Mouse (Mus musculus) ES-Bruce4 (cell line): Measurements from ENCODE around the gene Ninj2. TPM values are rescaled to one million over a fixed set of nuclear protein-coding genes. Genes with fewer than 3 reads are reported as not detected.

Experiments used
- H3K27ac ChIP-seq: 2 replicates; pipeline ENCODE4 v1.5.1; 2012; ENCODE audit warnings: low read length, inconsistent platforms; ENCODE audit not compliant: insufficient read depth
- H3K27me3 ChIP-seq: 2 replicates; pipeline ENCODE4 v1.6.1; 2012; ENCODE audit warnings: mild to moderate bottlenecking, low read length, inconsistent platforms; ENCODE audit not compliant: control insufficient read depth, poor library complexity, insufficient read depth, severe bottlenecking
- H3K36me3 ChIP-seq: 2 replicates; pipeline ENCODE4 v1.6.1; 2012; ENCODE audit warnings: inconsistent platforms, mild to moderate bottlenecking, low read length, moderate library complexity; ENCODE audit not compliant: control insufficient read depth, poor library complexity, insufficient read depth, severe bottlenecking
- H3K4me1 ChIP-seq: one replicate; pipeline ENCODE4 v1.8.1; 2011; ENCODE audit warnings: low read length; ENCODE audit not compliant: control insufficient read depth, insufficient read depth
- H3K4me3 ChIP-seq: 2 replicates; pipeline ENCODE4 v1.5.1; 2011; ENCODE audit warnings: low read depth, mild to moderate bottlenecking, low read length
- H3K9ac ChIP-seq: 2 replicates; pipeline ENCODE4 v1.6.1; 2012; ENCODE audit warnings: low read depth, mild to moderate bottlenecking, inconsistent platforms; ENCODE audit not compliant: poor library complexity, severe bottlenecking
- H3K9me3 ChIP-seq: replicated peaks from 2 replicates; pipeline ENCODE4 v1.6.1; 2012; ENCODE audit warnings: mild to moderate bottlenecking, low read length, inconsistent platforms; ENCODE audit not compliant: control insufficient read depth, poor library complexity, insufficient read depth, severe bottlenecking
- CTCF ChIP-seq: IDR thresholded peaks from one replicate; pipeline ENCODE4 v1.8.1; 2011; ENCODE audit warnings: low read depth, low read length
- EP300 ChIP-seq: IDR thresholded peaks from 2 replicates; pipeline ENCODE4 v1.6.1; 2011; ENCODE audit warnings: low read depth, low read length; ENCODE audit not compliant: insufficient read depth
- POLR2A ChIP-seq: IDR thresholded peaks from one replicate; pipeline ENCODE4 v1.8.1; 2011; ENCODE audit warnings: low read length; ENCODE audit not compliant: insufficient read depth
- polyA plus RNA-seq: library from polyadenylated mRNA; stranded (reverse); fragments of >200 nt; gene quantifications from 2 replicates; pipeline ENCODE4 v1.2.4, GENCODE M21; 2011; ENCODE audit warnings: low read depth; ENCODE audit not compliant: missing spikeins, insufficient read depth, insufficient read length

Gene Ninj2
- polyA plus RNA-seq, 1 experiment, result 0.75 TPM

DNA sequence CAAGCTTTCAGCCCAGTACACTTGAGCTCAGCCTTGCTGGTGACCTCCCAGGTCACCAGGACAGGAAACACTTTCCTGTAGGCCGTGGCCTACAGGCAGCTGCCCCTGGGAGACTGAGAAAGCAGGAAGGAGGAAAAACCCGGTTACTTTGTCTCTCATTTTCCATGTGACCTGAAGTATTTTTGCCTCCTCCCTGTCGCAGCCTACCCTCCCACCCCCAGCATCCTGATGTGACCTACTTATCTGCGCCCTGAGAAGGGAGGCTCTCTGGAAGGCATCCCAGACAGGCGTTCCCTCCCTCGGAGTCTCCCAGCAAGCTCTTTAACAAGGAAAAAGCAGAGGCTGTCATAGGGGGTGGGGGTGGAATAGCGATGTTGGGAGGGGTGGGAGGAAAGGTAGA is 16.0 kb downstream of the Ninj2 start:
- Histone ChIP-seq H3K9ac (no peak overlapping the region), H3K4me3 (no peak overlapping the region), H3K27ac (no peak overlapping the region), H3K36me3 (no peaks in the 10 kb centered on the region), H3K4me1 (no peaks in the 10 kb centered on the region), H3K27me3 (no peaks in the 10 kb centered on the region), H3K9me3 (no peaks in the 10 kb centered on the region)
- TF ChIP-seq EP300, result 0 out of 2 replicates have a peak, but pooled peaks have one; percentile 6
- no peak for TF ChIP-seq CTCF

DNA sequence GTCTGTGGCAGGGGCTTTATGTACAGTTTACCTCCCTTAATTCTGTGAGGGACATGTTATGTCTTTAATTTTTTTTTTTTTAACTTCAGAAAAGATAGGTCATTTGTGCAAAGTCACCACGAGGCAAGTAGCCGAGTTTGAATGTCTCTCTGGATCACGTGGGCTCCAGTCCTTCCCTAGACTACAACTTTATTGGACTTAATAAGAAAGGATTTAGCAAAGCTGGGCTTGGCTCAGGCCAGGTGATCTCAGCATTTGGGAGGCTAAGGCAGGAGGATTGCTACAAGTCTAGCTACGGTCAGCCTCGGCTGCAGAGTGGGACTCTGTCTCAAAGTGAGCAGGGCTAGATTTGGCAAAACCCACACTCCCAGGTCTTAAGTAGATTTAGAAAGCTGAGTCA is 16.8 kb downstream of the Ninj2 start:
- no peak overlapping the region for H3K9ac ChIP-seq
- no peaks in the 10 kb centered on the region for H3K36me3 ChIP-seq
- TF ChIP-seq CTCF, result no peak
- no peak for TF ChIP-seq EP300
- TF ChIP-seq POLR2A, result no peak
- no peak overlapping the region for H3K27ac ChIP-seq
- H3K27me3 ChIP-seq, result no peaks in the 10 kb centered on the region
- H3K9me3 ChIP-seq, result no peaks in the 10 kb centered on the region
- H3K4me3 ChIP-seq, result no peak overlapping the region
- no peaks in the 10 kb centered on the region for H3K4me1 ChIP-seq

DNA sequence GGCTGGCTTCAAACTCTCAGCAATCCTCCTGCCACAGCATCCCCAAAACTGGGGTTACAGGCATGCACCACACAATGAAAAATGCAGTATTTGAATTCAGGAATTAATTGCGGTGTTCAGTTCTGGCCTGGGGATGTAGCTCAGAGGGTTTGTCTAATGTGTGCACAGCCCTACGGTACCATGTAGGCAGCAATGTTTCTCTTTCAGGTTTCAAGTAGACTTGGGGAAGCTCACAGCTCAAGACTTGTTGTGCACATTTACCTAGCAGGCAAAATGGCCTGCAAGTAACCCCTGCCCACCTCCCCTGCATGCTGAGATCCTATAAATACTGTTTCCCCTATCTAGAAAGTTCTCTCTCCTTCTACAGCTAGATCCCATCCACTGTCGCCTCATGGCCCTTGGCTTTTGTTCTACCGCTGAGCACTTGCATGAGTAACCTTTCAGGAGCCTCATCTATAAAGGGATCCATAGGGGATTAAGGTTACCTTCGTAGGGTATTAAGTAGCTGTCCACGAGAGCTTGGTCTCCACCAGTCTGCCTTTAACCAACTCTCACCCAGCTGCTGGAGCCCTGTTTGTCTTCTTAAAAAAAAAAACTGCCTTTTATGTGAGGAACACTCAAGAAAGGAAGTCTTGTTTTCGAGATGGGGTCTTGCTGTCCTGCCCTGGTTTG is 17.7 kb downstream of the Ninj2 start:
- Histone ChIP-seq H3K27me3 (no peaks in the 10 kb centered on the region), H3K9me3 (no peaks in the 10 kb centered on the region), H3K36me3 (no peaks in the 10 kb centered on the region), H3K4me3 (no peak overlapping the region), H3K9ac (no peak overlapping the region), H3K27ac (no peak overlapping the region), H3K4me1 (no peaks in the 10 kb centered on the region)
- TF ChIP-seq POLR2A (no peak), CTCF (no peak), EP300 (no peak)

GRCm38 (mm10) chr6:120111410-120111783 is 18.2 kb downstream of the Ninj2 start:
- no peaks in the 10 kb centered on the region for H3K4me1 ChIP-seq
- H3K9ac ChIP-seq, result no peak overlapping the region
- TF ChIP-seq POLR2A (no peak), CTCF (no peak), EP300 (no peak)
- no peaks in the 10 kb centered on the region for H3K27me3 ChIP-seq
- H3K9me3 ChIP-seq, result no peaks in the 10 kb centered on the region
- H3K4me3 ChIP-seq, result no peak overlapping the region
- no peak overlapping the region for H3K27ac ChIP-seq
- H3K36me3 ChIP-seq, result no peaks in the 10 kb centered on the region

GRCm38 (mm10) chr6:120111984-120112803 is 19.0 kb downstream of the Ninj2 start:
- Histone ChIP-seq H3K9ac (no peak overlapping the region), H3K27me3 (no peaks in the 10 kb centered on the region), H3K4me3 (no peak overlapping the region), H3K36me3 (no peaks in the 10 kb centered on the region), H3K27ac (peak overlapping the region; percentile 54), H3K9me3 (no peaks in the 10 kb centered on the region), H3K4me1 (no peaks in the 10 kb centered on the region)
- TF ChIP-seq CTCF (no peak), POLR2A (no peak), EP300 (0 out of 2 replicates have a peak, but pooled peaks have one; percentile 44)

DNA sequence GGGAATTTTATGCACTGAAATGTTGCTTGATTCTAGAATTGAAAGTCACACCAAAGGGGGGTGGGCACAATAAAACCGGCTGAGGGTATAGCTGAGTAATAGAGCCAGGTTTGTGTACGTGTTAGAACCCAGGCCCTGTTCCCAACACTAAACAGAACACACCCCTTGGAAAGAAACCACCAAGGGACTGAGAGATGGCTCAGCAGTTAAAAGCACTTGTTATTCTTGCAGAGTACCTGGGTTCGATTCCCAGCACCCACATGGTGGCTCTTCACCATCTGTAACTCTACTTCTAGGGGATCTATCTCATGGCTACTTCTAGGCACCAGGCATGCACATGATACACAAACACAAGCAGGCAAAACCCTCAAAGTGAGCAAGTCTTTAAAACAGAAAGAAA is 20.7 kb downstream of the Ninj2 start:
- no peak overlapping the region for H3K27ac ChIP-seq
- H3K36me3 ChIP-seq, result no peaks in the 10 kb centered on the region
- no peak for TF ChIP-seq EP300
- no peak for TF ChIP-seq POLR2A
- TF ChIP-seq CTCF, result no peak
- H3K27me3 ChIP-seq, result no peaks in the 10 kb centered on the region
- no peaks in the 10 kb centered on the region for H3K9me3 ChIP-seq
- no peak overlapping the region for H3K4me3 ChIP-seq
- no peaks in the 10 kb centered on the region for H3K4me1 ChIP-seq
- no peak overlapping the region for H3K9ac ChIP-seq
